In genomic region chr1:79819296-79819879, GRCm38 (mm10) we compare ENCODE assay signal across 19 mouse cellular contexts. TPM values are rescaled to one million over a fixed set of nuclear protein-coding genes. Genes with fewer than 3 reads are reported as not detected.
A peak's percentile ranks its signal among the peaks of the same experiment; 100 is the strongest.
DNase-seq lines count a peak whose midpoint lies in the region; ATAC-seq and TF ChIP-seq lines count a peak whose summit lies in the region.
"Had no signal": no experiment of that assay in that cellular context is flagged by ENCODE, and none has a peak within 500 bp of the region (broad histone marks: within the 10 kb centered on the region; RNA-seq: fewer than 3 reads in every experiment).

No protein-coding gene starts in this region.

- no peak for TF ChIP-seq POLR2A in cortical plate, adult 2 months (IDR thresholded peaks at IDR 0.05; ENCODE audit: extremely low read depth, insufficient read depth, low read length)

- no peak for TF ChIP-seq EP300 in liver, embryonic 14.5 days (IDR thresholded peaks at IDR 0.05; ENCODE audit: low read depth)
- no peak for TF ChIP-seq EP300 in stomach, postnatal 0 days (optimal IDR thresholded peaks at IDR 0.05)

- 63% methylated on average over 11 of the region's 11 CpGs for WGBS in liver, embryonic 14.5 days (ENCODE audit: insufficient replicate concordance)
- 85% methylated on average over 11 of the region's 11 CpGs for WGBS in liver, embryonic 11.5 days
- 83% methylated on average over 11 of the region's 11 CpGs for WGBS in stomach, postnatal 0 days

- H3K9ac ChIP-seq in liver, embryonic 14.5 days (replicated peaks): no peak overlapping the region
- no peak overlapping the region for H3K9ac ChIP-seq in liver, embryonic 11.5 days (ENCODE audit: low read depth, low read length)
- no peak overlapping the region for H3K9ac ChIP-seq in stomach, postnatal 0 days (ENCODE audit: low read length)
- H3K9ac ChIP-seq: forebrain, embryonic 12.5 days; liver, embryonic 13.5 days had no signal

- no peaks in the 10 kb centered on the region for H3K36me3 ChIP-seq in liver, embryonic 14.5 days (replicated peaks; ENCODE audit: control insufficient read depth, insufficient read depth, low read depth)
- H3K36me3 ChIP-seq in liver, embryonic 11.5 days (ENCODE audit: control insufficient read depth, insufficient read depth, low read length): no peaks in the 10 kb centered on the region
- H3K36me3 ChIP-seq in stomach, postnatal 0 days (ENCODE audit: control insufficient read depth, insufficient read depth, low read length): no peaks in the 10 kb centered on the region
- H3K36me3 ChIP-seq: forebrain, embryonic 12.5 days; liver, embryonic 13.5 days had no signal

- no peak for ATAC-seq in liver, embryonic 14.5 days (ENCODE audit: insufficient read depth)
- no peak for ATAC-seq in liver, embryonic 11.5 days (replicated peaks; ENCODE audit: low FRiP score)
- ATAC-seq in stomach, postnatal 0 days (ENCODE audit: low FRiP score, low TSS enrichment): no peak

- no peaks in the 10 kb centered on the region for H3K27me3 ChIP-seq in liver, embryonic 14.5 days (ENCODE audit: control insufficient read depth, insufficient read depth, low read length)
- no peaks in the 10 kb centered on the region for H3K27me3 ChIP-seq in liver, embryonic 11.5 days (replicated peaks; ENCODE audit: control insufficient read depth, insufficient read depth, low read length)
- no peaks in the 10 kb centered on the region for H3K27me3 ChIP-seq in stomach, postnatal 0 days (ENCODE audit: control insufficient read depth, insufficient read depth, low read length)
- H3K27me3 ChIP-seq: forebrain, embryonic 12.5 days; liver, embryonic 13.5 days had no signal

- intact Hi-C loops in gastrocnemius, postnatal 14 days (cut with DNase I; ENCODE audit: low total_unique reads): no loop called here

- no peak overlapping the region for H3K4me3 ChIP-seq in liver, embryonic 14.5 days (ENCODE audit: insufficient read depth in 1 of 2, low read depth in 2 of 2, low read length in 2 of 2)
- H3K4me3 ChIP-seq in liver, embryonic 11.5 days (ENCODE audit: low read depth, low read length): no peak overlapping the region
- H3K4me3 ChIP-seq in cortical plate, adult 2 months (ENCODE audit: insufficient read depth, low read length): no peak overlapping the region
- H3K4me3 ChIP-seq in stomach, postnatal 0 days (ENCODE audit: low read depth, low read length): no peak overlapping the region
- H3K4me3 ChIP-seq: forebrain, embryonic 12.5 days; heart, embryonic 10.5 days; hindbrain, embryonic 10.5 days; limb, embryonic 10.5 days; liver, embryonic 13.5 days had no signal

- peaks cover 0 to 2% of the 10 kb centered on the region in 2 experiments; a peak in 1 of 4 replicates for H3K4me1 ChIP-seq in liver, embryonic 14.5 days (replicated peaks; ENCODE audit: control insufficient read depth in 2 of 2, insufficient read depth in 2 of 2, low read length in 1 of 2)
- no peaks in the 10 kb centered on the region for H3K4me1 ChIP-seq in liver, embryonic 11.5 days (replicated peaks; ENCODE audit: control insufficient read depth, insufficient read depth, low read length)
- H3K4me1 ChIP-seq in cortical plate, adult 2 months (ENCODE audit: control insufficient read depth, insufficient read depth, low read length): peaks cover under 1% of the 10 kb centered on the region
- H3K4me1 ChIP-seq in stomach, postnatal 0 days (replicated peaks; ENCODE audit: control insufficient read depth, insufficient read depth): no peaks in the 10 kb centered on the region
- H3K4me1 ChIP-seq: hindbrain, embryonic 10.5 days; liver, embryonic 13.5 days had no signal

- 0 out of 2 replicates have a peak, but pooled peaks have one; percentile 14 for TF ChIP-seq CTCF in liver, embryonic 14.5 days (IDR thresholded peaks at IDR 0.05; ENCODE audit: low read depth)
- TF ChIP-seq CTCF in cortical plate, adult 2 months (IDR thresholded peaks at IDR 0.05; ENCODE audit: extremely low read depth, insufficient read depth, low read length): 0 out of 2 replicates have a peak, but pooled peaks have one; percentile 19
- peak; percentile 21; the same call in 1 of the 2 replicates for TF ChIP-seq CTCF in stomach, postnatal 0 days (IDR thresholded peaks at IDR 0.05; ENCODE audit: low read depth)

- no peaks in the 10 kb centered on the region for H3K9me3 ChIP-seq in liver, embryonic 14.5 days (ENCODE audit: control insufficient read depth, low read length)
- no peaks in the 10 kb centered on the region for H3K9me3 ChIP-seq in liver, embryonic 11.5 days (ENCODE audit: control insufficient read depth, low read length)
- H3K9me3 ChIP-seq in stomach, postnatal 0 days (ENCODE audit: control insufficient read depth, low read length): no peaks in the 10 kb centered on the region
- H3K9me3 ChIP-seq: forebrain, embryonic 12.5 days; heart, embryonic 10.5 days; hindbrain, embryonic 10.5 days; limb, embryonic 10.5 days; liver, embryonic 13.5 days had no signal

- H3K4me2 ChIP-seq in liver, embryonic 14.5 days (ENCODE audit: low read depth): no peak overlapping the region
- H3K4me2 ChIP-seq in liver, embryonic 11.5 days: no peak overlapping the region
- no peak overlapping the region for H3K4me2 ChIP-seq in stomach, postnatal 0 days (replicated peaks; ENCODE audit: low read depth)
- H3K4me2 ChIP-seq: forebrain, embryonic 12.5 days; liver, embryonic 13.5 days had no signal

- no peak overlapping the region for H3K27ac ChIP-seq in liver, embryonic 14.5 days
- H3K27ac ChIP-seq in liver, embryonic 11.5 days (ENCODE audit: low read depth, low read length): no peak overlapping the region
- H3K27ac ChIP-seq in cortical plate, adult 2 months (ENCODE audit: insufficient read depth, low read length): no peak overlapping the region
- H3K27ac ChIP-seq in stomach, postnatal 0 days (replicated peaks): no peak overlapping the region
- H3K27ac ChIP-seq: forebrain, embryonic 12.5 days; heart, embryonic 10.5 days; hindbrain, embryonic 10.5 days; limb, embryonic 10.5 days; liver, embryonic 13.5 days had no signal

- DNase-seq in gastrocnemius, adult 8-10 months (ENCODE audit: low spot score in 2 of 2): peak; percentile 22 to 31
- DNase-seq in gastrocnemius, postnatal 14 days: no peak
- DNase-seq in liver, embryonic 14.5 days (ENCODE audit: low read depth in 3 of 3, low spot score in 3 of 3): no peak
- no peak for DNase-seq in liver, embryonic 11.5 days (ENCODE audit: low spot score)
- no peak for DNase-seq in stomach, postnatal 0 days (ENCODE audit: low spot score)
- DNase-seq in Muller cell, postnatal 12 days (ENCODE audit: inconsistent ontology term): no peak
- DNase-seq: cerebellum, adult 11-12 months; cerebellum, postnatal 25 days; kidney, adult 9 months; layer of hippocampus, postnatal 36 days; liver, embryonic 13.5 days; lung, postnatal 10 days; right cerebral cortex, adult 18-20 months; spleen, adult 18-20 months had no signal

RNA-seq across cellular contexts. Expression of gene Serpine2, which starts 41.6 kb away (rescaled TPM):
- 10 to 100 TPM; 68.2 to 83.3 (median 76.2) TPM for total RNA-seq in gastrocnemius, adult 8-10 months (2022)
- total RNA-seq in gastrocnemius, postnatal 14 days (2021): 10 to 100 TPM; 41.6 to 45.5 TPM
- 2.5 and 2.9 TPM in 2 replicates for polyA plus RNA-seq in liver, embryonic 14.5 days (2012; rRNA removed)
- polyA plus RNA-seq in liver, embryonic 14.5 days (2014; fragmentation: Nextera tagmentation; extraction: Ambion mirVana): 5.9 and 7.2 TPM in 2 replicates
- polyA plus RNA-seq in liver, embryonic 11.5 days (2014; fragmentation: Nextera tagmentation; extraction: Ambion mirVana): 30.1 and 30.3 TPM in 2 replicates
- polyA plus RNA-seq in cortical plate, adult 2 months (2012; rRNA removed): 135 and 149 TPM in 2 replicates
- 44.6 and 45.7 TPM in 2 replicates for polyA plus RNA-seq in stomach, postnatal 0 days (2015; fragmentation: Nextera tagmentation; extraction: Ambion mirVana)

RNA-seq across cellular contexts. Expression of gene Wdfy1, which starts 43.4 kb away (rescaled TPM):
- 10 to 100 TPM in 1 of 4 experiments, 1 to 10 TPM in 3; 9.1 to 14.7 (median 9.3) TPM for total RNA-seq in gastrocnemius, adult 8-10 months (2022)
- 10 to 100 TPM; 10.5 to 13.5 TPM for total RNA-seq in gastrocnemius, postnatal 14 days (2021)
- polyA plus RNA-seq in liver, embryonic 14.5 days (2012; rRNA removed): 3.4 and 4.8 TPM in 2 replicates
- 9.6 and 10.2 TPM in 2 replicates for polyA plus RNA-seq in liver, embryonic 14.5 days (2014; fragmentation: Nextera tagmentation; extraction: Ambion mirVana)
- polyA plus RNA-seq in liver, embryonic 11.5 days (2014; fragmentation: Nextera tagmentation; extraction: Ambion mirVana): 25.0 and 28.2 TPM in 2 replicates
- polyA plus RNA-seq in cortical plate, adult 2 months (2012; rRNA removed): 22.3 and 24.5 TPM in 2 replicates
- 29.6 and 32.6 TPM in 2 replicates for polyA plus RNA-seq in stomach, postnatal 0 days (2015; fragmentation: Nextera tagmentation; extraction: Ambion mirVana)

RNA-seq across cellular contexts. Expression of gene Mrpl44, which starts 43.6 kb away (rescaled TPM):
- total RNA-seq in gastrocnemius, adult 8-10 months (2022): 10 to 100 TPM; 30.4 to 34.7 (median 33.1) TPM
- total RNA-seq in gastrocnemius, postnatal 14 days (2021): 10 to 100 TPM; 35.5 to 36.4 TPM
- 8.7 and 12.5 TPM in 2 replicates for polyA plus RNA-seq in liver, embryonic 14.5 days (2012; rRNA removed)
- polyA plus RNA-seq in liver, embryonic 14.5 days (2014; fragmentation: Nextera tagmentation; extraction: Ambion mirVana): 19.5 and 24.1 TPM in 2 replicates
- polyA plus RNA-seq in liver, embryonic 11.5 days (2014; fragmentation: Nextera tagmentation; extraction: Ambion mirVana): 49.6 and 51.0 TPM in 2 replicates
- polyA plus RNA-seq in cortical plate, adult 2 months (2012; rRNA removed): 22.8 and 22.9 TPM in 2 replicates
- polyA plus RNA-seq in stomach, postnatal 0 days (2015; fragmentation: Nextera tagmentation; extraction: Ambion mirVana): 36.4 and 37.7 TPM in 2 replicates

Comparison
In these comparisons a context has a peak if more than half of its experiments do, and no peak if none do; other contexts are left out.
1. DNase-seq: peak in gastrocnemius, adult 8-10 months (2 of 2); none in gastrocnemius, postnatal 14 days (single experiment), liver, embryonic 14.5 days (0 of 3), liver, embryonic 11.5 days (single experiment), stomach, postnatal 0 days (single experiment) and Muller cell, postnatal 12 days (single experiment).
2. Peak in every context shown above with its lines, with median percentiles within 50 percentile points of each other: CTCF ChIP-seq.